27 mouse cellular contexts compared by ENCODE assay signal in the genomic region with DNA sequence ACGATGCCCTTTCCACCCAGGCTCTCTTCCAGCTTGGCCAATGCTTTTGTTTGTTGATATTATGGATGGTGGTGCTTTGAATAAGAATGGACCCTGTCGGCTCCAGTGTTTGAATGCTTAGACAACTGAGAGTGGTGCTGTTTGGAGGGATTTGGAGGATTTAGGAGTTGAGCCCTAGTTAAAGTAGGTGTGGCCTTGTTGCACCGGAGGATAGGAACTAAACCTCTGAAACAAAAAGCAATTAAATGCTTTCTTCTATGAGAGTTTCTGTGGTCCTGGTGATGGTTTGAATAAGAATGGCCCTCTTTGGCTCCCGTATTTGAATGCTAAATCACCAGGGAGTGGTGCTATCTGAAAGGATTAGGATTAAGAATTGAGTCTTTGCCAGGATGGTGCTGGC. TPM values are rescaled to one million over a fixed set of nuclear protein-coding genes. Genes with fewer than 3 reads are reported as not detected.
DNase-seq lines count a peak whose midpoint lies in the region; ATAC-seq lines count a peak whose summit lies in the region.
"Had no signal": no experiment of that assay in that cellular context is flagged by ENCODE, and none has a peak within 500 bp of the region (broad histone marks: within the 10 kb centered on the region; RNA-seq: fewer than 3 reads in every experiment).

No protein-coding gene starts in this region.

- WGBS in forebrain, embryonic 14.5 days: 6% methylated on average over 4 of the region's 4 CpGs
- 21% methylated on average over 4 of the region's 4 CpGs for WGBS in forebrain, embryonic 11.5 days

- H3K4me3 ChIP-seq in forebrain, embryonic 14.5 days (ENCODE audit: low read depth, low read length): no peak overlapping the region
- H3K4me3 ChIP-seq in forebrain, embryonic 11.5 days (ENCODE audit: low read depth, low read length): no peak overlapping the region
- H3K4me3 ChIP-seq: embryonic facial prominence, embryonic 10.5 days; embryonic facial prominence, embryonic 12.5 days; forebrain, embryonic 12.5 days; forebrain, embryonic 15.5 days had no signal

- H3K4me1 ChIP-seq in forebrain, embryonic 14.5 days (ENCODE audit: control insufficient read depth, insufficient read depth, low read length): no peaks in the 10 kb centered on the region; the same call in 1 of the 2 replicates
- peaks cover 3% of the 10 kb centered on the region; the same call in 1 of the 2 replicates for H3K4me1 ChIP-seq in forebrain, embryonic 11.5 days (replicated peaks; ENCODE audit: control insufficient read depth, insufficient read depth, low read length)

- intact Hi-C loops in heart, postnatal 25 days (cut with DNase I): loop anchor here (5.0 kb wide), 1 partner anchor 38 kb away; no protein-coding TSS in a partner anchor

- H3K4me2 ChIP-seq in forebrain, embryonic 14.5 days (ENCODE audit: low read length): no peak overlapping the region
- H3K4me2 ChIP-seq in forebrain, embryonic 11.5 days (ENCODE audit: low read depth, low read length, severe bottlenecking): no peak overlapping the region
- H3K4me2 ChIP-seq: embryonic facial prominence, embryonic 12.5 days; forebrain, embryonic 12.5 days; forebrain, embryonic 15.5 days had no signal

- 0 out of 2 replicates have a peak, but pooled peaks cover 4% of the 10 kb centered on the region for H3K27me3 ChIP-seq in forebrain, embryonic 14.5 days (replicated peaks; ENCODE audit: control insufficient read depth, insufficient read depth, low read length)
- H3K27me3 ChIP-seq in forebrain, embryonic 11.5 days (ENCODE audit: control insufficient read depth, insufficient read depth, low read length): no peaks in the 10 kb centered on the region
- H3K27me3 ChIP-seq: CH12.LX; embryonic facial prominence, embryonic 12.5 days; Patski had no signal

- no peak for ATAC-seq in forebrain, embryonic 14.5 days
- ATAC-seq in forebrain, embryonic 11.5 days (replicated peaks; ENCODE audit: low FRiP score): no peak
- ATAC-seq: CD4-positive, CD25-positive, alpha-beta regulatory T cell, adult 4 months; forebrain, embryonic 15.5 days; forebrain, postnatal 0 days; Patski had no signal

- no peaks in the 10 kb centered on the region for H3K9me3 ChIP-seq in forebrain, embryonic 14.5 days (replicated peaks; ENCODE audit: control insufficient read depth, low read length)
- no peaks in the 10 kb centered on the region for H3K9me3 ChIP-seq in forebrain, embryonic 11.5 days (ENCODE audit: control insufficient read depth, low read length)
- H3K9me3 ChIP-seq: embryonic facial prominence, embryonic 10.5 days; embryonic facial prominence, embryonic 12.5 days; forebrain, embryonic 12.5 days; forebrain, embryonic 15.5 days had no signal

- H3K27ac ChIP-seq in forebrain, embryonic 14.5 days (ENCODE audit: low read depth, low read length): no peak overlapping the region
- no peak overlapping the region for H3K27ac ChIP-seq in forebrain, embryonic 11.5 days (ENCODE audit: low read depth, low read length)
- H3K27ac ChIP-seq: embryonic facial prominence, embryonic 10.5 days; embryonic facial prominence, embryonic 12.5 days; forebrain, embryonic 12.5 days; forebrain, embryonic 15.5 days had no signal

- peak; percentile 19 for DNase-seq in forebrain, embryonic 14.5 days (ENCODE audit: low spot score)
- no peak for DNase-seq in forebrain, embryonic 11.5 days (ENCODE audit: low spot score)
- DNase-seq in ES-CJ7 (ENCODE audit: low read depth, low spot score) (peak; percentile 96), R1 (ENCODE audit: low read depth, low spot score) (peak; percentile 99), ZHBTc4 (ENCODE audit: low read depth, low spot score) (peak; percentile 95)
- no peak for DNase-seq in frontal cortex, postnatal 14 days (ENCODE audit: low spot score in 2 of 2)
- DNase-seq in heart, postnatal 25 days (ENCODE audit: low spot score): no peak
- DNase-seq in adrenal gland, postnatal 36 days: no peak
- DNase-seq: adrenal gland, adult 2 months; adrenal gland, postnatal 10 days; adrenal gland, postnatal 25 days; B cell, adult 2 months; cerebellum, adult 11 months; cerebellum, adult 18-20 months; cerebellum, adult 8-10 months; cerebellum, adult 9-11 months; cerebellum, postnatal 14 days; cerebellum, postnatal 36 days; forebrain, postnatal 0 days had no signal

- H3K9ac ChIP-seq in forebrain, embryonic 14.5 days (ENCODE audit: low read length): no peak overlapping the region
- H3K9ac ChIP-seq in forebrain, embryonic 11.5 days (ENCODE audit: low read length): no peak overlapping the region
- H3K9ac ChIP-seq: embryonic facial prominence, embryonic 12.5 days; forebrain, embryonic 12.5 days; forebrain, embryonic 15.5 days; forebrain, postnatal 0 days had no signal

- H3K36me3 ChIP-seq in forebrain, embryonic 14.5 days (ENCODE audit: control insufficient read depth, insufficient read depth, low read length): no peaks in the 10 kb centered on the region
- no peaks in the 10 kb centered on the region for H3K36me3 ChIP-seq in forebrain, embryonic 11.5 days (ENCODE audit: control insufficient read depth, insufficient read depth, low read length)
- H3K36me3 ChIP-seq: embryonic facial prominence, embryonic 10.5 days; embryonic facial prominence, embryonic 12.5 days; forebrain, embryonic 12.5 days; forebrain, embryonic 15.5 days; G1E had no signal

RNA-seq across cellular contexts. Expression of gene Sash1, which starts 3.5 kb away (rescaled TPM):
- 1.9 and 2.2 TPM in 2 replicates for polyA plus RNA-seq in forebrain, embryonic 14.5 days (2014; fragmentation: Nextera tagmentation; extraction: Ambion mirVana)
- polyA plus RNA-seq in forebrain, embryonic 11.5 days (2014; fragmentation: Nextera tagmentation; extraction: Ambion mirVana): 2.2 and 4.5 TPM in 2 replicates
- total RNA-seq in heart, postnatal 25 days (2021): 10 to 100 TPM; 26.8 to 31.1 TPM
- total RNA-seq in adrenal gland, postnatal 36 days (2021): 10 to 100 TPM; 25.6 to 28.4 TPM
- polyA plus RNA-seq: CD4-positive, CD25-positive, alpha-beta regulatory T cell, adult 4 months; G1E had no signal

Comparison
In these comparisons a context has a peak if more than half of its experiments do, and no peak if none do; other contexts are left out.
1. DNase-seq: peak in forebrain, embryonic 14.5 days (single experiment), ES-CJ7 (single experiment), R1 (single experiment) and ZHBTc4 (single experiment); none in forebrain, embryonic 11.5 days (single experiment), frontal cortex, postnatal 14 days (0 of 2), heart, postnatal 25 days (single experiment) and adrenal gland, postnatal 36 days (0 of 2).